Mouse (Mus musculus) cerebellum, adult 2 months (tissue): ENCODE measurements around the gene Ddc. TPM values are rescaled to one million over a fixed set of nuclear protein-coding genes. Genes with fewer than 3 reads are reported as not detected.

ENCODE experiments used
- DNase-seq, 2 experiments: peaks; one replicate each; pipeline ENCODE4 v3.0.0; 2021
- H3K27ac ChIP-seq: fragments of 200-500 bp; 2 replicates; pipeline ENCODE4 v1.5.1; 2012; ENCODE audit warnings: low read length, control low read depth, inconsistent platforms; ENCODE audit not compliant: insufficient read depth
- H3K27me3 ChIP-seq: fragments of 200-500 bp; 2 replicates; pipeline ENCODE4 v1.6.1; 2012; ENCODE audit warnings: inconsistent platforms, mild to moderate bottlenecking, low read length, moderate library complexity; ENCODE audit not compliant: control insufficient read depth, insufficient read depth
- H3K4me1 ChIP-seq: fragments of 200-500 bp; 2 replicates; pipeline ENCODE4 v1.6.1; 2011; ENCODE audit warnings: low read length; ENCODE audit not compliant: control insufficient read depth, insufficient read depth
- H3K4me3 ChIP-seq: fragments of 200-500 bp; replicated peaks from 2 replicates; pipeline ENCODE3; 2011; ENCODE audit warnings: mild to moderate bottlenecking, low read depth, low read length, control low read depth; ENCODE audit not compliant: insufficient read depth
- CTCF ChIP-seq: fragments of 200-500 bp; IDR thresholded peaks from 2 replicates; pipeline ENCODE4 v1.5.1; 2011; ENCODE audit warnings: low read depth, mild to moderate bottlenecking, control low read depth, low read length, moderate library complexity, borderline replicate concordance; ENCODE audit not compliant: insufficient read depth
- POLR2A ChIP-seq: fragments of 200-500 bp; IDR thresholded peaks from 2 replicates; pipeline ENCODE4 v1.6.1; 2011; ENCODE audit warnings: low read length, control low read depth, borderline replicate concordance; ENCODE audit not compliant: insufficient read depth
- WGBS: fragments of 180-500 bp; shearing (Covaris S2); methylation state at CpG from one replicate; pipeline ENCODE4 v1.1.7; 2018; 5-methylcytosine and 5-hydroxymethylcytosine counted together
- polyA plus RNA-seq: library from polyadenylated mRNA; depleted of rRNA; stranded (reverse); fragments of >200 nt; gene quantifications from 2 replicates; pipeline ENCODE4 v1.2.3, GENCODE M21; 2012

Gene Ddc
- polyA plus RNA-seq, 1 experiment: 13.1 TPM

DNA sequence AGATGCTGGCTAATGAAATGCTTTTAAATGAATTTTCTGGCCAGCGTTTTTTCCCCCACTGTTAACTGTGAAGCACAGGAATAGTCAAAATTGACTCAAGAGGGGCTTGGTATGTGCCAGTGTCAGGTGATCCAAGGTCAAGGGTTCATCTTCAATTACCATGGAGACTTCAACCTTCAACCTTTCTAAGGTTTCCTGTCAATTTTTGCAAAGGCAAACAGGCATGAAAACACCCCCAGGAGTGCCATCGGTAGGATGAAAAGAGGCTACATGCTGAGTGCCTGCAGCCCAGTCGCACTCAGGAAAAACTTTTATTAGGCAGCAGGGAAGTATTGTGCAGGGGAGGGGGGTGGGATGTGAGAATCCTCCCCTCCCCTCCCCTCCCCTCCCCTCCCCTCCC, 12.0 kb downstream of the Ddc start:
- WGBS: 18% methylated on average over 3 of the region's 3 CpGs
- TF ChIP-seq CTCF: no peak
- TF ChIP-seq POLR2A: no peak
- Histone ChIP-seq H3K27me3 (no peaks in the 10 kb centered on the region), H3K4me3 (no peak overlapping the region), H3K27ac (no peak overlapping the region), H3K4me1 (no peaks in the 10 kb centered on the region)
- no peak for DNase-seq

GRCm38 (mm10) chr11:11885246-11885643, 12.7 kb downstream of the Ddc start:
- TF ChIP-seq CTCF: no peak
- Histone ChIP-seq H3K4me3 (no peak overlapping the region), H3K27me3 (no peaks in the 10 kb centered on the region), H3K27ac (no peak overlapping the region), H3K4me1 (no peaks in the 10 kb centered on the region)
- 67% methylated on average over 4 of the region's 4 CpGs for WGBS
- no peak for DNase-seq

GRCm38 (mm10) chr11:11884533-11885245, 13.3 kb downstream of the Ddc start:
- no peak overlapping the region for H3K27ac ChIP-seq

DNA sequence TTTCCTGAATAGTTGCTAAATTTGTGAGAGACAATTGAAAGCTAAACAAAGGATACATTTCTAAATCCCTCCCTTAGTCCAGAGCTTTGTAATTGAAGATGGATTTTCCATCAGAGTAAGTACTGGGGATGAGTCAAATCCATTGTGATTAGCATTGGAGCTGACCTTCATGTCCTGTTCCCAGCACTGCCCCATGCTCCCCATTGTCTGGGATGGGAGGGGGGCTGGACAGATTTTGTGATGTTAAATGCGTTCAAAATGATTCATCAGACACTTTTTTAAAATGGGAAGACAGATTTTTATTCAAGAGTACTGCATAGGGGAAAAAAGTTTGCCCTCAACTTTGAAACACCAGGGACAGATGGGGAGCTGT, 16.2 kb downstream of the Ddc start:
- 32% methylated on average over 1 of the region's 1 CpGs for WGBS
- no peak overlapping the region for H3K4me3 ChIP-seq
- H3K4me1 ChIP-seq: no peaks in the 10 kb centered on the region
- no peak overlapping the region for H3K27ac ChIP-seq
- DNase-seq: no peak
- TF ChIP-seq CTCF (no peak), POLR2A (no peak)
- no peaks in the 10 kb centered on the region for H3K27me3 ChIP-seq

More at GRCm38 (mm10) chr11:11884533-11885245, 13.3 kb downstream of the Ddc start:
- 50% methylated on average over 11 of the region's 11 CpGs for WGBS
- TF ChIP-seq POLR2A (no peak), CTCF (no peak)
- DNase-seq: no peak
- Histone ChIP-seq H3K27me3 (no peaks in the 10 kb centered on the region), H3K4me3 (no peak overlapping the region), H3K4me1 (no peaks in the 10 kb centered on the region)

- H3K27ac ChIP-seq: no peak overlapping the region
- TF ChIP-seq CTCF (no peak), POLR2A (no peak)
- H3K4me3 ChIP-seq: no peak overlapping the region
- no peaks in the 10 kb centered on the region for H3K4me1 ChIP-seq
- WGBS: 50% methylated on average over 13 of the region's 13 CpGs
- H3K27me3 ChIP-seq: no peaks in the 10 kb centered on the region
- no peak for DNase-seq
Measured at GRCm38 (mm10) chr11:11881026-11881782, 16.7 kb downstream of the Ddc start.

DNA sequence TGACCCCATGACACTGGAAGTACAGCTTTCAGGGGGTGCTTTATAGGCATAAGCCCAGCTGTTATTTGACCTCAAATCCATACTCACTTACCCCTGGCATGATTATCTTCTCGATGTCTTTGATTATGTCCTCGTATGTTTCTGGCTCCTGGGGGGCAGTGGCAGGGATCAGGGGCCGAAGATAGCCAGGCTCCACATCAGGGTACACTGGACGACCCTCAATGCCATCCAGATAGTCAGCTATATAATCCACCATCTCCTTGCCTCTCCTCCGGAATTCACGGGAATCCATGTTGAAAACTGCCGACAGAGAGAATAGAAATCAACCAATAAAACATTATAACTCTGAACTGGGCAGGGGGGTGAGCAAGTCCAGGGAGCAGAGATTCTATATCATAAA, 17.6 kb downstream of the Ddc start:
- WGBS: 91% methylated on average over 7 of the region's 7 CpGs
- H3K4me1 ChIP-seq: no peaks in the 10 kb centered on the region
- no peaks in the 10 kb centered on the region for H3K27me3 ChIP-seq
- no peak overlapping the region for H3K27ac ChIP-seq
- no peak overlapping the region for H3K4me3 ChIP-seq
- no peak for DNase-seq
- no peak for TF ChIP-seq CTCF
- TF ChIP-seq POLR2A: no peak

DNA sequence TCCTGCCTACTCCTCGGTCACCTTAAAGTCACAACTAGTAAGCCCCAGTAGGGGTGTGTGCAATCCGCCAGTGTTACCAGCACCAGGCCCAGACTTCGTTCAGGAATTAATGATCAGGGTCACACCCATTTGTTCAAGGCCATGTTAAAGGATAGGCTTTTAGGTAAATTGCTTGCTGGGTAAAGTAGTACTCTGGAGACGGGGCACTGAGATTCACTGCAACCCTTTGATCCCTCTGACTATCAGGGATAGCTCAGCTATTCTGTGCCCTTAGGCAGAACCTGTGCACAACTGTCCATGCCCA, 18.3 kb downstream of the Ddc start:
- no peaks in the 10 kb centered on the region for H3K27me3 ChIP-seq
- no peak overlapping the region for H3K4me3 ChIP-seq
- 85% methylated on average over 4 of the region's 4 CpGs for WGBS
- no peaks in the 10 kb centered on the region for H3K4me1 ChIP-seq
- TF ChIP-seq CTCF: no peak
- TF ChIP-seq POLR2A: no peak
- H3K27ac ChIP-seq: no peak overlapping the region
- DNase-seq: no peak
